Mouse (Mus musculus) activated CD4-positive, CD25-positive, alpha-beta regulatory T cell, adult 4 months (primary cell): ENCODE results near the gene Fndc3b. TPM values are rescaled to one million over a fixed set of nuclear protein-coding genes. Genes with fewer than 3 reads are reported as not detected.
"Not testable (repeated sequence)": the region's sequence is repeated elsewhere in the genome, so short reads cannot be mapped to it uniquely, and the experiment has no call there.

Source experiments
- ATAC-seq: one replicate; pipeline ENCODE4 v1.8.0; 2017
- polyA plus RNA-seq, 2 experiments: library from polyadenylated mRNA; unstranded; fragments of 100-300 nt; shearing (Covaris generic); gene quantifications; one replicate each; pipeline ENCODE4 v1.2.1; 2017

Gene Fndc3b
- polyA plus RNA-seq, 2 experiments from 2014 or later = 0.17 to 0.81 TPM

- no peak for ATAC-seq
Measured at GRCm38 (mm10) chr3:27461861-27462260, 249.2 kb downstream of the Fndc3b start.

DNA sequence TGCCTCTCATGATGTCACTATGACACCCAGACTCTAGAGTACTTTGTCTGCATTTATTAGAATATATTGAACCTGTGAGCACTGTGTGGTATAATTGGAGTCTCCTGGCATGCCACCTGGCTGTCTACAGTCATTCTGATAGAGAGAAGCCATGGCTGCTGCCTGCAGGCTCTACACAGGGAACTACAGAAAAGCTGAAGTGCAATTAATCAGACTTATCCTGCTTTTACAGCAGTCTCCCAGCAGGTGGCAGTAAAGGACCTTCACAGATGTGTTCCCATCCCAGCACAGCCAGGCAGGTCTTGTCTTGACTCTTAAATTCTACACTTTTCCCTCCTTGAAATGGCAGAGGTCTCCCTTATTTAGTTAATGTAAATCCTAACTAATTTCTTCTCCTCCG, 250.1 kb downstream of the Fndc3b start:
- ATAC-seq = peak; percentile 32

GRCm38 (mm10) chr3:27458416-27458815, 252.7 kb downstream of the Fndc3b start:
- peak; percentile 64 for ATAC-seq

GRCm38 (mm10) chr3:27456514-27456913, 254.6 kb downstream of the Fndc3b start:
- no peak for ATAC-seq

GRCm38 (mm10) chr3:27454402-27455195, 256.5 kb downstream of the Fndc3b start:
- ATAC-seq = peak; percentile 16

GRCm38 (mm10) chr3:27453453-27454098, 257.5 kb downstream of the Fndc3b start:
- ATAC-seq = no peak

DNA sequence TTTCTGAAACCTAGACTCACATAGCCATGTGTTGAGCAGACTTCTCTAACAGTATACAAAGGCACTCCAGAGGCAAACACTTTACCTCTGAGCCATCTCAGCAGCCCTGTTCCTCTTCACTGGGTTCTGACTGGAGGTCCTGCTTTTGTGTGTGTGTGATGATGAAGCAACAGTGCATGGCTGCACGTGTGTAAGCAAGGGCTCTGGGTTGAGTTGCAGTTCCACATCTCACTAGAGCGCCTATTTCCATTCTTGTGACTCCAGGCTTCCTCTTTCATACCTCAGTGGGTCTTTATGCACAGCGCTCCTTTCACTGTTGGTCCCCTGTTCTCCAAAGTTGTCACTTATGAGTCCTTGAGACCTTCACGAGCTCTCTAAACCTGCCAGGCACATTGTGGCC, 261.7 kb downstream of the Fndc3b start:
- no peak for ATAC-seq

GRCm38 (mm10) chr3:27448367-27448766, 262.7 kb downstream of the Fndc3b start:
- no peak for ATAC-seq

DNA sequence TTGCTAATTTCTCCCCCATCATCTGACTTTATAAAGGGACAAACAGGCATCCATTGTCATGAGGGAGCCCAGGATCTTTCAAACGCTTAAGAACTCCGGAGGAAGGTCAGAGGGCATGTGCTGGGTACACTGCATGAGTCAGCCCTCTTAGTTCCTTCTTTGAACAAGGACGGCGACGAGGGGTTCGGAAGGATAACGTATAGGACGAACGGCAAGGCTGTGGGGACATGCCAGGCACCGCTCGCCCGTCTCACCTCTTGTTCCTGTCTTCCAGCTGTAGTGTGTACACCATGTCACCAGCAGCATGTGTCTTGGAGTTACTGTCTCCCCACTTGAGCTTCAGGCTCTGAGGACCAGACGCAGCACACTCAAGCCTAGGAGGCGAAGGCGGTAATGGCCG, 271.4 kb downstream of the Fndc3b start:
- ATAC-seq = no peak

- ATAC-seq = no peak
Measured at GRCm38 (mm10) chr3:27435096-27435620, 275.9 kb downstream of the Fndc3b start.

GRCm38 (mm10) chr3:27432981-27433380, 278.1 kb downstream of the Fndc3b start:
- no peak for ATAC-seq

DNA sequence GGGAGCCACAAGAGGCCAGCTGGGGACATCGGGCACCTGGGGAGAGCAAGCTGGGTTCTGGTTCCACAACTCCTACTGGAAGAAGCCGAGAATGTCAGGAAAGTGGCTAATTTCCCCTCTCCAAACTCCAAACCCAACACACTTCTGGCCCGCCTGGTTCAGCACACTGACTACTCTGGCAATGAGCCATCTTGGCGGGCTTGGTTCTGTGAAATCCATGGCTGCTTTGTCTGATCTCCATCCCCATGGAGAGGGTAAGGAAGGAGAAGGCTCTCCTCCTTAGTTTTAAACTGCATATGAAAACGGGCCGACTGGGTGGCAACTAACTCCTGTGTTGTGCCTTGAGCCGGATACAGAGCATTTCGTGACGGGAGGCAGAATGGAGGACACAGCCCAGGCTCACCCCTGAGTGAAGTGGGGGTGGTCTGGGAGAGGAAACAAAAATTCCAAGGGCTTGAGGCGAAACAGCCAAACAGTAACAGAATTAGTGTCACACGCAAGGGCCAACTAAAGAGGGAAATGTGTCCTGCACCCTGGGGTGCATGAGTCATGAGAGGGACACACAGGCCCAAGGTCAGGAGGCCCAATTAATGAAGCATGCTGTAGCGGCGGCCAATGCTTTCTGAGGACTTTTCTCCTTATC, 280.4 kb downstream of the Fndc3b start:
- ATAC-seq = no peak

DNA sequence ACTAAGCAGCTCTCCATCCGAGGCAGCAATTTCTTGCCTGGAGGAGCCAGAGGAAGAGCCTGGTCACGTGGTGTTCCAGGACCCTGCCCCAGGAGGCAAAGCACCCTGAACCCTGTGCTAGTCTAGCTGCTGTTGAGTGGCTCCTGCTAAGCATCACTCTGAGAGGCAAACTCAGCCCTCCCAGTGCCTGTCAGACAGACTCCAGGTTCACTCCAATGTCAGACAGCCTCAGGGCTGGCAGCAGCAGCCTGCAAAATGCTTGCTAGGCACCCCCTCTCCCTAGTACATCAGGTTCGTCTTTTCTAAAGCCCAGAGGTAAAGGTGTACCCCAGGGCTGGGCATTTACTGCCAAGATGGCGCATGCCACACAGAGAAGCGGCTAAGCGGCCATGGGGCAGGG, 283.7 kb downstream of the Fndc3b start:
- ATAC-seq = no peak

DNA sequence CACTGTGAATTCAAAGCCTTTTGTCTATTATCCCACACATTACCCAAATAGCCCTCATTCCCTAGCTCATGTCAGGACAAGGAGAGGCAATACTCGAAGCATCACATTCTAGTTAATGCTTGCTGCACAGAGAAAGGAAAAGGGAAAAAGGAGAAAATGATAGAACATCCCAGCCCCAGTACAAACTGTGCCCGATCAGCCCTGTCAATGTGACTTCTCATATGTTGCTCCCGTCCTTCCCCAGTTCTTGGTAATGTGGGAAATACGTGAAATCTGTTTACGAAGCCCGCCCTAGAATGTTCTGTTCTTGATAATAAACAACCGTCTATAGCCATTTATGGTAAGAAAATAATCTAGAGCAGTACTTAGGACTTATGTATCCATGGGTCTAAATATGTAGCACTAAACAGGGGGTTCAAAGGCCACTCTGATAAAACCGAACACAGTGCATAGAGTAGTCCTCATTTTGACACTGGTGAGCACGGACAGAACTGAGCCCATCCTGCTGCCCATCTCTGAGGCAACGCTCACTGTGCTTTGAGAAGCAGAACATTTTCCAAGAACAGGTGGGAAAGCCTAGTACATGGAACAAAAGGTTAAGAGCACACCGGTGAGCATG, 286.9 kb downstream of the Fndc3b start:
- ATAC-seq = no peak

GRCm38 (mm10) chr3:27422521-27422920, 288.6 kb downstream of the Fndc3b start:
- no peak for ATAC-seq

GRCm38 (mm10) chr3:27421980-27422379, 289.1 kb downstream of the Fndc3b start:
- ATAC-seq = no peak

DNA sequence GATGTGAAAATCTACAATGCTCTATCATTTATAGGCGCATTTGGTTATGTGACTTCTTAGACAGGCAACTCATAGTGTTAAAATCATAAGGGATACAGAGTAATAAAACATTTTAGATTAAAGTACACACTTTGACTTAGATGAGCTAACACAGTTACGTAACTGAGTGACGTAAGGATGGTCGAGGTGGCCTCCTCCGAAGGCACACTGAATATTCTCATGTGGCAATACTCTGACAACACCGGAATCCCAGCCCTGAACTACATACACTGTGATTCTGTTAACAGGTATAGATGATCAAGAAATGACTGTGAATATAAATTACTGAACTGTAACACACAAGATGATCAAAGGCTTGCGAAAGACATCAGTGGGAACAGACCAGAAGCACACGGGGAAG, 292.5 kb downstream of the Fndc3b start:
- no peak for ATAC-seq

- no peak for ATAC-seq
Measured at GRCm38 (mm10) chr3:27416786-27417185, 294.3 kb downstream of the Fndc3b start.

- ATAC-seq = no peak
Measured at GRCm38 (mm10) chr3:27413566-27413965, 297.5 kb downstream of the Fndc3b start.

GRCm38 (mm10) chr3:27411286-27411685, 299.8 kb downstream of the Fndc3b start:
- ATAC-seq = no peak

DNA sequence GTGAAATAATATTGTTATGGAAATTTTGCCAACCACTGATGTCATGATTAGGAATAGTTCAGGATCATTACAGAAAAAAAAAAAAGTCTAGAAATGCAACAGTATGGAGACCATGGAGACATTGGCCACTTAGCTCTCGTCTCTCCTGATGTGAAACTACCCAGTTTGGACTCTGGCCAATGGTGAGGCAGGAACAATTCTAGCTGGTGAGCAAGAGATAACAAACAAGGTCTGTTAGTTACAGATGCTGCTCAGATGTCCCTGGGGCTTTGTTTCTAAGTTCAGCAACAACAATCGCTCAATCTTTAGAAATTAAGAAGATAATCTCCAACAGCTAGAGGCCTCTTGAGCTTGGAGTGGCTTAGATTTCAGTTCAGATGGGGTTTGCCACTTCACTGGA, 302.5 kb downstream of the Fndc3b start:
- ATAC-seq = no peak

- ATAC-seq = no peak
Measured at GRCm38 (mm10) chr3:27406440-27406839, 304.7 kb downstream of the Fndc3b start.

- not testable (repeated sequence) for ATAC-seq
Measured at GRCm38 (mm10) chr3:27400996-27401395, 310.1 kb downstream of the Fndc3b start.
